Mouse (Mus musculus) heart, postnatal 0 days (tissue): ENCODE data around the gene Snx29. TPM values are rescaled to one million over a fixed set of nuclear protein-coding genes. Genes with fewer than 3 reads are reported as not detected.

Source experiments
- ATAC-seq: fragments of 200-750 bp; cut with Nextera tagmentation; 2 replicates; pipeline ENCODE4 v1.8.0; 2017; ENCODE audit warnings: low read depth, moderate number of reproducible peaks, moderate library complexity; ENCODE audit not compliant: insufficient read depth
- DNase-seq: peaks from one replicate; pipeline ENCODE4 v3.0.0-alpha.2; 2016; ENCODE audit warnings: low spot score
- H3K27ac ChIP-seq: fragments of 300-500 bp; sonication (generic); 2 replicates; pipeline ENCODE4 v1.5.1; 2014; ENCODE audit warnings: low read depth, mild to moderate bottlenecking
- H3K27me3 ChIP-seq: fragments of 300-500 bp; sonication (generic); 2 replicates; pipeline ENCODE4 v1.6.1; 2014; ENCODE audit warnings: low read length, mixed read lengths; ENCODE audit not compliant: control insufficient read depth, insufficient read depth
- H3K36me3 ChIP-seq: fragments of 300-500 bp; sonication (generic); replicated peaks from 2 replicates; pipeline ENCODE4 v1.6.1; 2014; ENCODE audit warnings: low read length, mixed read lengths; ENCODE audit not compliant: control insufficient read depth, insufficient read depth
- H3K4me1 ChIP-seq: fragments of 300-500 bp; sonication (generic); 2 replicates; pipeline ENCODE4 v1.6.1; 2014; ENCODE audit warnings: antibody characterized with exemption; ENCODE audit not compliant: control insufficient read depth, insufficient read depth
- H3K4me2 ChIP-seq: fragments of 300-500 bp; sonication (generic); 2 replicates; pipeline ENCODE4 v1.6.1; 2014; ENCODE audit warnings: low read depth, mild to moderate bottlenecking, low read length, moderate library complexity
- H3K4me3 ChIP-seq: fragments of 300-500 bp; sonication (generic); 2 replicates; pipeline ENCODE4 v1.5.1; 2014; ENCODE audit warnings: low read depth, low read length
- H3K9ac ChIP-seq: fragments of 300-500 bp; sonication (generic); replicated peaks from 2 replicates; pipeline ENCODE4 v1.6.1; 2014; ENCODE audit warnings: low read depth, low read length, mixed read lengths
- H3K9me3 ChIP-seq: fragments of 300-500 bp; sonication (generic); replicated peaks from 2 replicates; pipeline ENCODE4 v1.6.1; 2016; ENCODE audit warnings: low read length; ENCODE audit not compliant: control insufficient read depth
- CTCF ChIP-seq: IDR thresholded peaks from 2 replicates; pipeline ENCODE4 v1.5.1; 2016; ENCODE audit warnings: antibody characterized with exemption, control low read depth, low read depth
- EP300 ChIP-seq: IDR thresholded peaks from 2 replicates; pipeline ENCODE4 v1.6.1; 2016; ENCODE audit warnings: antibody characterized with exemption, low read depth
- WGBS: fragments of 180-500 bp; shearing (Covaris S2); extraction: QIAGEN DNeasy Blood & Tissue Kit; methylation state at CpG from one replicate; pipeline ENCODE4 v1.1.7; 2014; 5-methylcytosine and 5-hydroxymethylcytosine counted together
- polyA plus RNA-seq: library from polyadenylated mRNA; unstranded; fragments of >200 nt; fragmentation: Nextera tagmentation; extraction: Ambion mirVana; gene quantifications from 2 replicates; pipeline ENCODE4 v1.2.1, GENCODE M21; 2015
- total RNA-seq: library from RNA; depleted of rRNA; stranded (reverse); fragments of >200 nt; gene quantifications from 2 replicates; pipeline ENCODE4 v1.2.3, GENCODE M21; 2014; ENCODE audit warnings: low replicate concordance

Gene Snx29
- total and polyA plus RNA-seq, 2 experiments from 2014 or later = 3.1 to 3.9 TPM

GRCm38 (mm10) chr16:11709999-11710667 lies 387.4 kb downstream of the Snx29 start:
- 45% methylated on average over 5 of the region's 5 CpGs for WGBS
- Histone ChIP-seq H3K27ac (no peak overlapping the region), H3K27me3 (no peaks in the 10 kb centered on the region), H3K4me2 (no peak overlapping the region), H3K36me3 (no peaks in the 10 kb centered on the region), H3K4me3 (no peak overlapping the region), H3K9me3 (no peaks in the 10 kb centered on the region), H3K4me1 (0 out of 2 replicates have a peak, but pooled peaks cover 9% of the 10 kb centered on the region), H3K9ac (no peak overlapping the region)
- ATAC-seq (peak; percentile 55; the same call in 1 of the 2 replicates), DNase-seq (peak; percentile 28)
- TF ChIP-seq EP300 (no peak), CTCF (no peak)

DNA sequence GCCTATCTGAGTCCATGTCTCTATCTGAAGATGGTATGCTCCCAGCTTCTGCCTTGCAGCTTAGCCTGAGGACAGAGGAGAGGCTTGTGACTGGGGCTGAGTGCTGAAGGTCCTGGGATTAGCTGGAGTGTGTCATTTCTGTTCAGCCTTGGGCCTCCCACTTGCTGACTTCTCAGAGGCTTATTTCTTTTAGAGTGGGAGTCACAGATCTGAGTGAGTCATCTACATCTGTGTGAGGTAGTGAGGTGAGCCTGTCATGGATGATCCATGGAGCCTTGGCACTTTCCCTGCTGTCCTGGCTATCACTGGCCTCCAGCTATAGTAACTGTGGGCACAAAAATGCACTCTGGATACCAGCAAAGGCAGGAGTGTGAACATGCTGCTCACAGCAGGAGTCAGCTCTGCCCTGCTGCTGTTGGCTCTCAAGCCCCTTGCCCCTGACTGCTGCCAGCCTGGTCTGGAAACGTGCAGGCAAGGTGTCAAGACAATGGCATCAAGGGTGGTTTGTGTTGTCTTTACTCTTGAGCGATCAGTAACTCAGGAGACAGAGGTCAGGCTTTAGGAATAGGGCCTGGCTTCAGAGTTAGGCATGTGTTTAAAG lies 390.7 kb downstream of the Snx29 start:
- 0 out of 2 replicates have a peak, but pooled peaks cover 9% of the 10 kb centered on the region for H3K4me1 ChIP-seq
- ATAC-seq = no peak
- DNase-seq = no peak
- no peak overlapping the region for H3K27ac ChIP-seq
- H3K27me3 ChIP-seq = no peaks in the 10 kb centered on the region
- no peak overlapping the region for H3K4me3 ChIP-seq
- no peak overlapping the region for H3K4me2 ChIP-seq
- TF ChIP-seq EP300 (no peak), CTCF (no peak)
- WGBS = 53% methylated on average over 2 of the region's 2 CpGs
- no peaks in the 10 kb centered on the region for H3K9me3 ChIP-seq
- no peaks in the 10 kb centered on the region for H3K36me3 ChIP-seq
- no peak overlapping the region for H3K9ac ChIP-seq

DNA sequence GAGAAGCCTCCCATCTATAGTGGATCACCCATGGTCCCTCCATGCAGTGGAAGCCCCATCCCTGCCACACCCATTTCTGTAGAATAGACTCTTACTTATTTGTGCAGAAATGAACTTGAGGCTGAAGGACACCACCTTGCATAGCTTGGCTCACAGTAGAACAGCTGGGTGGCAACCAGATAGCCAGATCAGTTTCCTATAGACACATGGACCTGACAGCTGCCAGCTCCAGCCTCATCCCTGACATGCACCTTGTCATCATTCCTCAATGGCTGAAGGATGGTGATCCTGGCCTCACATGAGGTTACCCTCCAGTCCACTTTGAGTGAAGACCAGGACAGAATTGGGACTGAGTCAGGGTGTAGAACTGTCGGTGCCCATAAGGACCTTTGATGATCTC lies 394.2 kb downstream of the Snx29 start:
- TF ChIP-seq CTCF = no peak
- no peak for TF ChIP-seq EP300
- no peaks in the 10 kb centered on the region for H3K36me3 ChIP-seq
- no peak overlapping the region for H3K9ac ChIP-seq
- H3K4me3 ChIP-seq = no peak overlapping the region
- H3K9me3 ChIP-seq = no peaks in the 10 kb centered on the region
- no peaks in the 10 kb centered on the region for H3K27me3 ChIP-seq
- DNase-seq (no peak), ATAC-seq (no peak)
- H3K27ac ChIP-seq = no peak overlapping the region
- WGBS = 83% methylated on average over 1 of the region's 1 CpGs
- no peak overlapping the region for H3K4me2 ChIP-seq
- no peaks in the 10 kb centered on the region for H3K4me1 ChIP-seq

- Histone ChIP-seq H3K4me1 (no peaks in the 10 kb centered on the region), H3K4me3 (no peak overlapping the region), H3K27me3 (no peaks in the 10 kb centered on the region), H3K9me3 (no peaks in the 10 kb centered on the region), H3K4me2 (no peak overlapping the region), H3K36me3 (no peaks in the 10 kb centered on the region), H3K27ac (no peak overlapping the region), H3K9ac (no peak overlapping the region)
- no peak for ATAC-seq
- 85% methylated on average over 2 of the region's 2 CpGs for WGBS
- DNase-seq = no peak
- TF ChIP-seq EP300 (no peak), CTCF (no peak)
Observed at GRCm38 (mm10) chr16:11725901-11726300, 403.2 kb downstream of the Snx29 start.

DNA sequence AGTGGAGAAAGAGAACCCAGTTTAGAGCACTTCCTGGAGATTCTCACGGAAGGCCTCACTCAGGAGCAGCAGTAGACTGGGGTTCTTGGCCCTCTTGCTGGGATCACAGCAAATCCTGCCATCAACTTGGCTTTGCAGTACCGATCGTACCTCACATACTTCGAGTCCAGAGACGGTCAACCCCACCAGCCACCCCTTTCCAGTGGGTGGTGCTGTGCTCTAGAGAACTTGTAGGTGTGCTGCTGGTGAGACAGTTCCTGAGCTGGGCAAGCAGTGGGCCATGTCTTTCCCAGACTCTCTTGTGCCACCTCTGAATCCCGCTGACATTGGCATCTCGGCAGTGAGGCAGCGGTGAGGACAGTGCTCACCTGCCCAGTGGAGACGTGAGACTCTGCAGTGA lies 404.6 kb downstream of the Snx29 start:
- ATAC-seq (no peak), DNase-seq (no peak)
- Histone ChIP-seq H3K4me1 (no peaks in the 10 kb centered on the region), H3K9ac (no peak overlapping the region), H3K9me3 (no peaks in the 10 kb centered on the region), H3K36me3 (no peaks in the 10 kb centered on the region), H3K27me3 (no peaks in the 10 kb centered on the region), H3K27ac (no peak overlapping the region), H3K4me2 (no peak overlapping the region), H3K4me3 (no peak overlapping the region)
- TF ChIP-seq CTCF (no peak), EP300 (no peak)
- 87% methylated on average over 9 of the region's 9 CpGs for WGBS

DNA sequence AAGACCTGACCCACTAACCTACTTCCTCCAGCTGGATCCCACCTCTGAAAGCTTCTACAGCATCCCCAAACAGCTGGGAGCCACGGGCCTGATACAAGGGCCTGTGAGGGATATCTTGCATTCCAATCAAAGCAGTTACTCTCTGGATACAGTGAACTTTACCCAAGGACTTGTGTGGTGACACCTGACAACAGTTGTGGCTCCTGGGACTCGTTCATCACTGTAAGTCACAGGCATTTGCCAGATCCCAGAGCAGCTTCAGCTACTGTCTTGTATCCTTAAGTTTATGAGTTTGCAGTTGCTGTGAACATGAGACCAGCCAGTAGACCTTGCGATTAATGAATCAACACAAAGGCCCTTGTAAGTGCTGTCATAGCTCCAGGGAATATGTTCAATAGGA lies 405.4 kb downstream of the Snx29 start:
- H3K27me3 ChIP-seq = no peaks in the 10 kb centered on the region
- H3K4me1 ChIP-seq = no peaks in the 10 kb centered on the region
- no peak for TF ChIP-seq EP300
- TF ChIP-seq CTCF = no peak
- ATAC-seq (no peak), DNase-seq (no peak)
- H3K4me3 ChIP-seq = no peak overlapping the region
- no peak overlapping the region for H3K4me2 ChIP-seq
- no peaks in the 10 kb centered on the region for H3K9me3 ChIP-seq
- no peak overlapping the region for H3K27ac ChIP-seq
- H3K9ac ChIP-seq = no peak overlapping the region
- WGBS = 63% methylated on average over 3 of the region's 3 CpGs
- no peaks in the 10 kb centered on the region for H3K36me3 ChIP-seq
